Mouse (Mus musculus) embryo, embryonic 11.5 days (tissue): Measurements from ENCODE around the gene Cyth3.

ENCODE experiments used
- DNase-seq: peaks from one replicate; pipeline ENCODE4 v3.0.0-alpha.2; 2012; ENCODE audit warnings: low read depth, low spot score

The Cyth3 gene

GRCm38 (mm10) chr5:143621893-143622622, at the start of gene Cyth3:
Gene Cyth3 (plus strand): TSS chr5:143622447.
- peak; percentile 83 for DNase-seq

GRCm38 (mm10) chr5:143573067-143573466, 49.2 kb upstream of the Cyth3 start:
- no peak for DNase-seq

GRCm38 (mm10) chr5:143574261-143575178, 47.7 kb upstream of the Cyth3 start:
- DNase-seq, result no peak

GRCm38 (mm10) chr5:143579537-143580203, 42.6 kb upstream of the Cyth3 start:
- no peak for DNase-seq

GRCm38 (mm10) chr5:143580982-143581381, 41.3 kb upstream of the Cyth3 start:
- DNase-seq, result no peak

- DNase-seq, result no peak
These were observed 40.4 kb upstream of the Cyth3 start for GRCm38 (mm10) chr5:143581874-143582273.

- DNase-seq, result no peak
These were observed 39.2 kb upstream of the Cyth3 start for GRCm38 (mm10) chr5:143583081-143583480.

- no peak for DNase-seq
These were observed 37.3 kb upstream of the Cyth3 start for GRCm38 (mm10) chr5:143584982-143585381.

- no peak for DNase-seq
These were observed 35.9 kb upstream of the Cyth3 start for GRCm38 (mm10) chr5:143586386-143586785.

GRCm38 (mm10) chr5:143589108-143589507, 33.1 kb upstream of the Cyth3 start:
- no peak for DNase-seq

- no peak for DNase-seq
These were observed 29.3 kb upstream of the Cyth3 start for GRCm38 (mm10) chr5:143592926-143593325.

GRCm38 (mm10) chr5:143593563-143594146, 28.6 kb upstream of the Cyth3 start:
- DNase-seq, result no peak

- DNase-seq, result no peak
These were observed 27.8 kb upstream of the Cyth3 start for GRCm38 (mm10) chr5:143594291-143595065.

GRCm38 (mm10) chr5:143602051-143602450, 20.2 kb upstream of the Cyth3 start:
- no peak for DNase-seq

- no peak for DNase-seq
These were observed 18.0 kb upstream of the Cyth3 start for GRCm38 (mm10) chr5:143604157-143604774.

GRCm38 (mm10) chr5:143606756-143607155, 15.5 kb upstream of the Cyth3 start:
- DNase-seq, result no peak

GRCm38 (mm10) chr5:143608175-143608574, 14.1 kb upstream of the Cyth3 start:
- no peak for DNase-seq

GRCm38 (mm10) chr5:143611954-143612353, 10.3 kb upstream of the Cyth3 start:
- no peak for DNase-seq

- DNase-seq, result no peak
These were observed 9.0 kb upstream of the Cyth3 start for GRCm38 (mm10) chr5:143613265-143613664.

GRCm38 (mm10) chr5:143614519-143614918, 7.7 kb upstream of the Cyth3 start:
- no peak for DNase-seq
